Mouse (Mus musculus): ENCODE results near the gene Cdk5rap2.

Cdk5rap2 gene

DNA sequence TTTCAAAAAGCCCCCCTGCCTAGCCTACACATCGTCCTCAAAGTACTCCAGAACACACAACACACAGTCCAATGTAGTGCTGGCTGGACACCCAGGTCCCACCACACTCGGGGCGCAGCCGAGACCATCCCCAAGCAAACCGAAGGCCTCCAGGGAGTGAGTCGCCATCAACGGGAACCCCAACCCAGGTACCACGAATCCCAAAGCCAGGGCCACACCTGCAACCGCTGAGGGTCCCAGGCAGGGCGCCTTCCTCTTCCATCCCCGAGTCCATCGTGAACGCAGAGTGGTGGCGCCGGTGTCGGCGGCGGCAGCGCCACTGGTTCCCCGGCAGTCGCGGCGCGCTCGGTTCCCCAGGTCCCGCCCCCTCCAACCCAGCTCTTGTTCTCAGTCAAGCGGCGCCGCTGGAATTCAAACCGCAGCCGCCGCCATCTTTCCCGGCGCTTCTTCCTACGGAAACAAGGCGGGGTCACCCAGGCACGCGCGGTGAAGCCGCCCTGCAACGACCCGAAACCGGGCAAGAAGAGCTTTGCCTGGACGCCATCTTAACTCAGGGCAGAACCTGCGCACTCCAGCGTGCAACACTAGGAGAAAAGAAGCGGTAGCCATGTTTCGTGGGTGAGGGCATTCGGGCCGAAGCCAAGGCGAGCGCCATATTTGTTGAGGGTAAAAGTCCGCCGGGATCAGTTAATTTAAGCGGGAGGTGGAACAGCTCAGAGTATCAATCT is at the start of gene Cdk5rap2:
Gene Cdk5rap2 (minus strand): TSS at position 450 of the 728 bp plus-strand sequence.
- DNase-seq = peak; percentile 98

DNA sequence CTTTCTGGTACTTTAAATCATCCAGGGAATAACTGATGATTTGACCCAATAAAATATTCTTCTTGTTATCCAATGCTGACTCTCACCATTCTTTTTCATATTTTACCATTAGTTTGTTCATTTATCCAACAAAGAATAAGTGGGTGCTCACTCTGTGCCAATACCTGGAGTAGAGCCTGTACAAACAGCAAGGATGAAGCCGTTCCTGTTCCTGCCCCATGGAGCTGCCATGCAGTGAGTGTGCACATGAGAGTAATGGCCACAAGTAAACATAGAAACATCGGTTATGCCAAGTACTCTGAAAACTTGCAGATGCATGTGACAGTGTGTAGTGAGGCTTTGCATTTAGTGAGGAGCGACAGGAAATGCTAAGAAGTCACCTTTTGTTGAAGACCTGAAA is 41.9 kb upstream of the Cdk5rap2 start:
- DNase-seq = no peak

DNA sequence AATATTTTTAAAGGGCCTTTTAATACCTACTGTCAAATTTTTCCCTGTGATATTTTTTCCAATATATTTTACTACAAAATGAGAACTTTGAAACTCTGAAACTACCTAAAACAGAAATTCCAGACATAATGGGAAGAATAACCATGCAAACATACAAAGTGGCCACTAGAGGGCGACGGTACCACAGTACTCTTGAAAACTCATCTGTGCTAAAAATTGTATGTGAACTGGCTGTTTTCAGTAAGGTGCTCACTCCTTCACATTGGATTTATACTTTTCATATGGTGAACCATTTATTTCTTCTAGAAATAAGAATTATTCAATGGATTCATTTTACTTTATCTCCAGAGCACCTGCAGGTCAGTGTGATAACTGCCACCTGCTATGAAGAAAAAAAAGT is 41.5 kb upstream of the Cdk5rap2 start:
- no peak for DNase-seq

DNA sequence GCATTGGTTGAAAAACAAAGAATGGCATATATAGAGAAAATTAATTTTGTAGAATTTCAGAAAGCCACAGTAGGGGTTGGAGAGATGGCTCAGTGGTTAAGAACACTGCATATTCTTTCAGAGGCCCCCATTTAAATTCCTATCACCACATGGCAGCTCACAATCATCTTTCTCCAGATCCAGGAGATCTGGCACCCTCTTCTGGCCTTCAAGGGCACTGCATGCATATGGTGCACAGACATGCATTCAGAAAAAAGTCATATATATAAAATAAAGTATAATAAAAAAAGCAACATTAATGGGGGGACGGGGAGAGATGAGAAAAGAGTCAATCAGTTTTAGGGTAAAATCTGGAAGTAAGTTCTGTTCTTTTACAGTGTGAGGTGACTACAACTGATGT is 39.4 kb upstream of the Cdk5rap2 start:
- DNase-seq = no peak

GRCm38 (mm10) chr4:70446774-70447173 is 36.5 kb upstream of the Cdk5rap2 start:
- no peak for DNase-seq

- DNase-seq = no peak
These were observed 10.0 kb upstream of the Cdk5rap2 start for GRCm38 (mm10) chr4:70420202-70420601.

- peak; percentile 88 for DNase-seq
These were observed 1.9 kb upstream of the Cdk5rap2 start for GRCm38 (mm10) chr4:70412126-70412525.

DNA sequence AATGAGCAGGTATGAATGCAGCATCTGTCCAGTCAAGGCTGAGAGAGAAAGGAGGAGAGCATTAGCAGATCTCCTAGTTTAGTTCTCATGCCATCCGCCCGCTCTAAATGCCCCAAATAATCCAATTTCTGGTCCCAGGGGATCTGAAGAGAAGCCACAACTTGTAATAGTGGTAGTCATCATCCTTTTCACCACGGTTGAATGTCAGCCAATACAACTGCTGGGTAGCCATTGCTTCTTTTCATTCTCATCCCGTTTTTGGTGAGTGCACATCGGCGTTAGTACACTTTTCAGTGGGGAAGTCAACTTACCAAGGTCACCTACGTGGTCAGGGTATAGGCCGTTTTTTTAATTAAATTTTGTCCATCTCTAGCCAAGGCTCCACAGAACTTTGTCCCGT is 787 bp downstream of the Cdk5rap2 start:
- DNase-seq = no peak

DNA sequence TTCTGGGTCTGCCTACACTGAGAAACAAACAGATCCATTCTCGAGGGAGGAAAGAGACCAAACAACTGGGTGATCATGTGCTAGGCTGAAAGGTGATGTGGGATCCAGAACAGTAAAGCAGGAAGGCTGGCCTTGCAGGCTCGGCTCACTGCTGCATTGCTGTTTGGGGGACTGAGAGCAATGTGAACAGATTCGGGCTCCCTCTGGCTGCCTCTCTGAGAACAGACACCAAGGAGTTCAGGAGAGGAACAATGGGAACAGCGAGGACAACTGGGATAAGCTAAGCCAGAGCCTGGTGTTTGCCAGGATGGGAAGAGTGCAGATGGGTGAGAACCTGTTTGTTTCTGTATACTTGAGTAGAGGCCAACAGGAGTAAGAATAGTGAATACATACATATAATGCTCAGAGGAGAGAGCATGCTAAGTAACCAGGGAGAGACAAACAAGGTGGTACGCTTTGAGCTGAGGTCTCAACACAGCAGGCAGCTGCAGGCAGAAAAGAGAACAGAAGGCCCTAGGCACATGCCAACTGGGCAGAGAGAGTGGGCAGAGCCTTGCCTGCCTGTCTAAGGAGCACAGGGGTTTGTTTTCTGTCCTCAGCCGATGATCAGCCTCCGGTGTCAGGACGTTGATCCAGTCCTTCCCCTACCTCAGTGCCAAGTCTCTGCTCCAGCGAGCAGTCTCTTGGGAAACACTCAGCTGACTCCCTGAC is 8.0 kb downstream of the Cdk5rap2 start:
- peak; percentile 88 for DNase-seq

DNA sequence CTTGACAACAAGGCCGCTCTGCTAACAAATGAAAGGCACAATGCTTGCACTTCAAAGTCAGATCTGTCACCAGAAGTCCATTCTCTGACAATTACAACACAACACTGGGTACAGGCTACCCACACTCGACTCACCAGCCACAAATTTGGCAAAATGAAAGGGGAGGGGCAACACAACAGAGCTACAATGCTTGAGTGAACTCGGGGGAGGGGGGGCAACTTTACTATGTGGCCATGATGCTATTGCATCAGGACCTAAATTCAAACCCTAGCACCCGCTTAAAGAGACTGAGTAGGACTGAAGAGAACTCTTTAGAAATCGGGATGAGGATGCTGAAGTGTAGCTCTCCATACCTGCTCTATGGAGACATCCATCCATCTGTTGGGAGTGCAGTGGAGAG is 10.8 kb downstream of the Cdk5rap2 start:
- DNase-seq = no peak

DNA sequence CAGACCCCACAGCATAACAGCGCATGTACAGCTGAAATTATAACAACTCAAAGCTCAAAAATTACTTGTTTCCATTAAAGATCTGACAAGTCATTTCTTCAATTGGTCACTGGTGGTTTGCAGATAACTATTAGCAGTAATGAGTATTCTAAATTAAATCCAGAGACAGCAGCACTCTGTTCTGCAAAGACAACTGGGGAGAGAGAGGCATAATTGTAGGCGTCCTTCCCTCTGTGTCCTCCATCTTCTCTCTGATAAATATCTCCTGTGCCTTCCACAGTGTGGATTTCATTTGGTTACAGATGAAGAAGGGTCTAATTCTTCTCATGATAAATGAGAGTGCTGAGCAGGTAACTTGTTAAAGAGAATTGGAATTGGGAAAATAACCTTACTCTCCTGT is 11.2 kb downstream of the Cdk5rap2 start:
- no peak for DNase-seq

- no peak for DNase-seq
These were observed 12.2 kb downstream of the Cdk5rap2 start for GRCm38 (mm10) chr4:70398088-70398487.

DNA sequence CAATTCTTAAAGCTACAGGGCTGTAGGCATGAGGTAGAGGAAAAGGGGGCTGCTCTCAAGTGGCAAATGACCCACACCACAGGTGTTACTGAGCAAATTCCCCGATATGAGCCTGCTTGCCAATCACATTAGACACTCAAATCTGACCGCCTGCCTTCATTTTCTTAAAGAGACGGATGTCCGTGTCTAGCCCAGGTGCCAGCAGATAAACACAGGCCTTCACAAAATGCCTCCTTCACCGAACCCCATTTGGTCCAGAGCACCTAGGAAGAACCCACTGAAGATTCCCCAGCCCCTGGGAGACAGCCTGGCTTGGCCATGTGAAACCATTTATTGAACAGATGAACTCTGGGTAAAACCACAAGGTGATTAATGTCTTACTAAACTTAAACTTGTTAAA is 13.5 kb downstream of the Cdk5rap2 start:
- DNase-seq = no peak

GRCm38 (mm10) chr4:70394736-70395135 is 15.5 kb downstream of the Cdk5rap2 start:
- no peak for DNase-seq

DNA sequence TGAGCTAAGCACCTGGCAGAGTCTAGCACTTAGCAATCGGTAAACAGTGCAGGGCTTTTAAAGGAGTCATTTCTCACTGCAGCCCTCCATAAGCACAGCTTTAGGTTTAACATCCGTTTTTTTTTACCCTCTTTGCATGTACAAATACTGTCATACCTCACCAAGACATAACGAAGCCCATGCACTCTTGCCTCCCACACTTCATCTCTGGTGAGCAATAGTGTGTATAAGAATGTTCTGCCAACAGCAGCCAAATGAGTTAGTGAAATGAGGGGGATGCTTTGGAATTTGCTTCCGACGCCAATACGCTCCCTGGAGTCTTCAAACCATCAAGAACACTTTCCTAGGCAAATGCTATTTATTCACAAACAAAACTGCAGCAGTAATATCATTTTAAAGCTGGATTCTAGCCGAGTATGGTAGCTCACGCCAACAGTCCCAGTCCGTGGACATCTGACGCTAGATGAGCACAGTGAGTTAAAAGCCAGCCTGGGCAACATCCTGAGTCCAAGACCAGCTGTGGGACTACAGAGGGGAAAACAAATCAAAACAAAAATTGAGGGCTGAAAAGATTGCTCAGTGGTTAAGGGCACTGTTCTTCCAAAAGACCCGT is 18.4 kb downstream of the Cdk5rap2 start:
- DNase-seq = no peak

- DNase-seq = no peak
These were observed 19.2 kb downstream of the Cdk5rap2 start for GRCm38 (mm10) chr4:70391073-70391472.

GRCm38 (mm10) chr4:70386206-70386605 is 24.0 kb downstream of the Cdk5rap2 start:
- DNase-seq = no peak

DNA sequence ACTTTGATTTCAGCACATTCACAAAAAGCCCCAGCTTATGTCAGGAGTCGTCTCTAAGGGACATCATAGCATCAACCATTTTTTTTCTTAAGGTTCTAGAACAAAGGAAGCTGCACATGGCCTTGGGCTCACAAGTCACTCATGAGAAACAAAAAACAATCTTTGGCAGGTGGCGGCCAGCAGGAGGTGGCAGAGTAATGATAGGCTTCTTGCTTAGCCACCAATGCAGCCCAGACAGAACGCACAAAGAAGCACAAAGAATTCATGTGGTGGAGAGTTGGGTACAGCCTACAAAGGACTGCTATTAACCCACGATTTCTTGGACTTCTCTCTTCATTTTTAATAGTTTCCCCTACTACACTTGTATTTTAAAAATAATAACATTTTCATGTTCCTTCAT is 32.9 kb downstream of the Cdk5rap2 start:
- no peak for DNase-seq

DNA sequence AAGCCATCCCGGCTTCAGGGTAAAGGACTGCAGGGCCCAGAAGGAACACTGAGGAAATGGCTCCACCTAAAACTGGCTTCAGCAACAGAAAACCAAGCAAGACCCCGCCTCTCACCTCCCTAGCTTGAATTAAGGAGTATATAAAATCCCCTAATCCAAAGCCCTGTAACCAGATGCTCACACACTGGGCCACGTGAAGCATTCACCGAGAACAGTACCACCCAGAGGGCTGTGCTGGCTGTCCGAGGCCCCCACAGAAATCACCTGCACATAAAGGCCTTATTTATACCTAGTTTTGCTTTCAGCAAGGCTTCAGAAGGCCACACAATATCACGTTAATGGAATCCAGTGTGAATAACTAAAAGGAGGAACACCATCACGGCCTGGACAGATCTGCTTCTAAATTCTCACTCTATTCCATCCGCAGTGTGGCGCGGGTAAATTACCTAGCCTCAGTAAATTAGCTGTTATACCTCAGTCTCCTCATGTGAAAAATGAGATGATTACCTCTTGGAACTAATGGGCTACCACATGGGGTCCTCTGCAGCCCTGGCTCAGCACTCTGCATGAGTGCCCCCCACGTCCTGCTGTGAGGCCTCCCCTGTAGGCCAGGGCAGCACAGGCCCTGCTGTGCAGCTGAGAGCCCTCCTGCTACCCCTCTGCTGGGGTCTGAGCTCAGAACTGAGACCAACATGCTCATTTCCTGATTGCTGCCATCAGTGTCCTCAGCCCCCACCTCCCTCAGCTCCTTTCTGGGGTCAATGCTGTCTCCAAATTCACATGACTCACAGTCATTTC is 45.0 kb downstream of the Cdk5rap2 start:
- DNase-seq = no peak

GRCm38 (mm10) chr4:70361366-70361765 is 48.9 kb downstream of the Cdk5rap2 start:
- no peak for DNase-seq

- peak; percentile 73 for DNase-seq
These were observed 54.4 kb downstream of the Cdk5rap2 start for GRCm38 (mm10) chr4:70355659-70356350.

GRCm38 (mm10) chr4:70354448-70354847 is 55.8 kb downstream of the Cdk5rap2 start:
- no peak for DNase-seq

DNA sequence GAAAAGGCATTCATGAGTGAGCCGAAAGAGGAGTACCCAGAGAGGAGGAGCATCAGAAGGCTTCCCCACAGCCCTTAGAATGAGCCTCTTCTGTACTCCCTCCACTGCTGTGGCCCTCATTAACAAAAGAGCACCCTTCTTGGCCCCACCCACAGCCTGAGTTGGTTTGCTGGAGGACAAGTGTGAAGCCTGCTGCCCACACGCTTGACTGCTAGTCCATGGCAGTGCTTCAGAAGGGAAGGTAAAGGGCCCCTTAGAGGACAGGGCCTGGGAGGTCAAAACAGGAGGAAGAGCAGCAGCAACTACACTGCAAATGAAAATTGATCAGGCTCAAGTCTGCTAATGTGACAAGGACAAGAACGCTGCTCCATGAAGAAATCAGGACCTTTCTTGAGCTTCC is 56.6 kb downstream of the Cdk5rap2 start:
- no peak for DNase-seq
